Mouse (Mus musculus): ENCODE measurements around the gene Rhbdl1. TPM values are rescaled to one million over a fixed set of nuclear protein-coding genes. Genes with fewer than 3 reads are reported as not detected.

Gene Rhbdl1
- total RNA-seq, 2 experiments from 2014 or later, result 58.5 to 61.5 TPM

GRCm38 (mm10) chr17:25796951-25797369 is 40.1 kb downstream of the Rhbdl1 start, which contains the start of gene Metrn:
Gene Metrn, minus strand, starts transcription at chr17:25797136.
- peak; percentile 91 for DNase-seq
- intact Hi-C loops (cut with DNase I), result loop anchor here (5.0 kb wide), 1 partner anchor 320 kb away; no protein-coding TSS in a partner anchor

- DNase-seq, result peak; percentile 41
- intact Hi-C loops (cut with DNase I), result loop anchor here (5.0 kb wide), 1 partner anchor 319 kb away; no protein-coding TSS in a partner anchor
These were observed 40.8 kb downstream of the Rhbdl1 start for GRCm38 (mm10) chr17:25796211-25796771.

GRCm38 (mm10) chr17:25795609-25796092 is 41.4 kb downstream of the Rhbdl1 start, which contains the start of gene AC134908.4:
Gene AC134908.4, minus strand, starts transcription at chr17:25795659.
- intact Hi-C loops (cut with DNase I), result loop anchor here (5.0 kb wide), 1 partner anchor 318 kb away; no protein-coding TSS in a partner anchor
- peak; percentile 60 for DNase-seq

DNA sequence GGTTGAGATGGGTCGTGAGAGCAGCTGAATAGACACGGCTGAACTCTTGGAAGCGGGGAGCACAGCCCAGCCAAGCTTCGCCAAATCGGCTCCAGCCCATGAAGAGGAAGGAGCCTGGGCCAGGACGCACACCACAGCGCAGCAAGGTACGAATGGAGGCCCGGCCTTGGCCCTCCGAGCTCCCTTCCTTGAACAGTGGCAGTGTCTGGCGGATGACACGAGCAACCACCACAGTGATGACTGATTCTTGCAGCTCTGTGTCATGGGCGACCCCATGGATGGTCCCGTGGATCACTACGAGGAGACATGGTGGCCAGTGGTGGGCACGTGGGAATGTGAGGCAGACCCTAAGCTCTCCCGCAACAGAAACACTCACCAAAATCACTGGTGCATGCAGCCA is 42.1 kb downstream of the Rhbdl1 start:
- DNase-seq, result no peak

GRCm38 (mm10) chr17:25794197-25794596 is 42.9 kb downstream of the Rhbdl1 start:
- intact Hi-C loops (cut with DNase I), result no loop called here
- DNase-seq, result peak; percentile 44

More for the DNA sequence above, 42.1 kb downstream of the Rhbdl1 start:
- intact Hi-C loops (cut with DNase I), result loop anchor here (5.0 kb wide), 1 partner anchor 318 kb away; no protein-coding TSS in a partner anchor

- intact Hi-C loops (cut with DNase I), result no loop called here
These were observed 44.5 kb downstream of the Rhbdl1 start, which contains the start of gene Fam173a for GRCm38 (mm10) chr17:25792615-25793014. Gene Fam173a, minus strand, starts transcription at chr17:25792901.

DNA sequence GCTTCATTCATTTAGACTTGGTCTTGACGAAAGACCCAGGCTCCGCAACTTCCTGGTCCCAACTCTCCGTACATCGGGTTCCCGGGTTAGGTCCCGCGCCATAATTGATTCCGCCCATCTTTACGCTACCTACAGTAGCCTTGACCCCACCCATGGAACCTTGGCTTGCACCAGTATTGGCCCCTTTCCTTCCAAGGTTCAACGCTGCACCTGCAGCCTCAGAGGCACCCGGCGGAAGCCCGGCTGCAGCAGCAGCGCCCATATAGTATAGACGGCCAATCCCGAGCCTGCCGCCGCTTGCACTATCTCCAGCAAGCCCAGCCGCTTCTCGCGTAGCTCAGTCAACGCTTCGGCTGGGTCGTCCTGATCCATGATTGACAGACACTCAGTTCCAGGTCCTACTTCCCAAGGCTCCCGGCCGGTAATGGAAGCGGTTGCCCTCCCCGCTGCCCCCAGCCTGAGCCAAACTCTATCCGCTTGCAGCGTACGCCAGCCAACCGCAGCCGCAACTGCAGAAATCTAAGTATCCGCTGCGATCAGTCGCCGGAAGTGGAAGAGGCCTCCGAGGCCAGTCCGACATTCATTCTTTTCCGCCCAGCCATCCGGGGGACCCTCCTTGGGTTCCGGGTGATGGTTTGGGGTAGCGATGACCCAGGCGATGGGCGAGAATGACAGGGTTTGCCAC is 45.1 kb downstream of the Rhbdl1 start:
- DNase-seq, result peak; percentile 84
- intact Hi-C loops (cut with DNase I), result no loop called here

More at GRCm38 (mm10) chr17:25792615-25793014, 44.5 kb downstream of the Rhbdl1 start, which contains the start of gene Fam173a:
- peak; percentile 79 for DNase-seq

DNA sequence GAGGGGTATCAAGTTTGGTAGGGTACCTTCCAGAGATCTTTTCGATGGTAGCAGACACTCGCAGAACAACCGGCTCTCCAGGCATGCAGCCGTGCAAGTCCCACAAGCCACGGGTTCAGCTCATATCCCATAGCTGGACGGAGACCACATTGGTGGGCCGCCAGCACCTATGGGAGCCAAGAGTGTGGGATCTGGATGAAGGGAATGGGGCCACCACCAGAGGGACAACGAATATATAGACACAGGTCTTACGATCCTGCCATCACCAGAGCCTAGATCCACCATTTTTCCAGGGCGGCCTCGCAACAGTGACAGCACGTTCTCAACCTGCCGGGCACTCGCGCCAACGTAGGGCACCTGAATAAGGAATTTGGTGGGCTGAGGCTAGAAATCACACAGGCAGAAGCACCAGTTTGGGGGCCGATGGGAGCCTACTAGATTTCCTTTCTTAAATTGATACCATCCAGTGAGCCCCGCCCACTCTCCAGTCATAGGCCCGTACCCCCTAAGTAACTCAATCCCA is 45.7 kb downstream of the Rhbdl1 start:
- DNase-seq, result no peak
- intact Hi-C loops (cut with DNase I), result no loop called here

DNA sequence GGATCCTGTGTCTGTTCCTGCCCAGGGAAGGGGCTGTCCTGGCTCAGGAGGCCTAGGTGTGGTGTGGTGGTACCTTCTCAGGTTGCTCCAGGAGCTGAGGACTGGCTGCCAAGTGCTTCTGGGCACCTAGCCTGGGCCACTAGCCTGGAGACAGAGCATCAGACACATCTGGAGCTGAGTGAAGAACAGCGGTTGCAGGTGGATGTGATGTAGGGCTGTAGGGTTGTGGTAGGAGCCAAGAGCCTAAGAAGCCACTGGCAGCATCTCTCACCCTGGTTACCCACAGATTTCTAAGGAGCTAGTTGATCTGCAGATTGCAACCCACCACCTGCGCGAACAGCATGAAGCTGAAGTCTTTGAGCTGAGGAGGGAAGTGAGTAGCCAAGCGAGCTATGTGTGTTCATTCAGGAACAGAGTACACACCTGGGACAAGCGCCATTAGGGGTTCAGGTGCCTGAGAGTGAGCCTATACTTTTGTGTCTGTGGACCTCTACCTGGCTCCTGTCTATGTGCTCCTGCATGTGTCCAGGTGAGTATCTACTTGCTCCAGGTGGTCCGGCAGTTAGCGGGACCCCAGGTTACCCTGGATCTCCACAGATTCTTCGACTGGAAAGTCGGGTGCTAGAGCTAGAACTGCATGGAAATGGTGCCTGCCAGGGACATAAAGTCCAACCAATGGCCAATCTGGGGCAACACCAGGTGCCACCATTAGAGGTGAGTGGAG is 50.2 kb downstream of the Rhbdl1 start:
- no peak for DNase-seq
- intact Hi-C loops (cut with DNase I), result no loop called here

DNA sequence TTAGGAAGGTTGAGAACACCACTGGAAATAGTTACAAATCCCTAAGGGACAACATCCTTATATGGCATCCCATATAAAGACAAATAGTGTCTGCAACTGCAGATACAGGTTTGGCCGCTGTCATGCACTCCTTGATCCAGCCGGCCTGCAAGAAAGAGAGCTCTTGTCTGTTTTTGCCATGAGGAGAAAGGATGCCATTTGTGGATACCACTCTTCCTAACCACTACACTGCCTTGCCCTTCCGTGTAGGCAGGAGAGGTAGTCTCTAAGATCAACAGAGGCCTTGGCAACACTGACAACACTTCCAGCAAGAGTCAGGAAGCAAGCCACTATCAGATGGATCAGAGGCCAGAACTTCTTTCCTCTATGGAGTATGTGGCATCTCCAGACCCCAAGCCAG is 50.8 kb downstream of the Rhbdl1 start, which contains the start of gene Ccdc78:
Gene Ccdc78 (plus strand): TSS at position 301 of the 400 bp plus-strand sequence.
- no peak for DNase-seq
- intact Hi-C loops (cut with DNase I), result no loop called here

DNA sequence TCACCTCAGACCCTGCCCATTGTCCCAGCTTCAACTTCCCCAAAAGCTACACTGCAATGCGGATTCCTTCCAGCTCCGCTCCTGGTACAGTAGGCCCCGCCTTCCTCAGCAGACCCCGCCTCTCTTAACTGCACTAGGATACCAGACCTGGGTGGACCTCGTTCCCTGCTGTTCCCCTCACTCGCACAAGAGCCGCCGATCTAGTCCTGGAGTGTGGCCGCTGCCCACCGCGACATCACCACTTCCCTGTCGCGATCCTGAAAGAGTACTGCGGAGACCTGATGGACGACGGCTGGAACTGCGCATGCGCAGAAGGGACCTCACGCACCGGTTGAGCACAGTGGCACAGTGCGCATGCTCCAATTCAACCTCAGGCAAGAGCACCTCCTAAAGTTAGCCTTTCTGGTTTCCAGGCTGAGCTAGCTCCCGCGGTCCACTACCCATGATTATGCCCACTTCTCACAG is 51.8 kb downstream of the Rhbdl1 start, which contains the start of gene Haghl:
Gene Haghl (minus strand): TSS at position 393 of the 465 bp plus-strand sequence.
- intact Hi-C loops (cut with DNase I), result no loop called here
- DNase-seq, result peak; percentile 98

Small RNA genes within 50 kb of the gene (microRNA-seq; reads per million reads assigned to microRNA genes)
- 2.1 reads per million for gene Mir3082

Other genes starting within 250 kb of the Rhbdl1 start
- gene Gng13, start 120.1 kb downstream of the Rhbdl1 start, total RNA-seq (2021), result 10 to 100 TPM in 1 of 2 experiments, 1 to 10 TPM in 1; 9.9 to 16.3 TPM
- gene Chtf18, start 109.9 kb downstream of the Rhbdl1 start, total RNA-seq (2021), result 1 to 10 TPM; 4.3 to 5.8 TPM
- 10 to 100 TPM; 21.1 to 25.4 TPM for gene Rpusd1, start 109.6 kb downstream of the Rhbdl1 start, total RNA-seq (2021)
- gene Mslnl, start 101.3 kb downstream of the Rhbdl1 start, total RNA-seq (2021), result not detected
- 1 to 10 TPM; 3.0 to 3.9 TPM for gene Msln, start 82.9 kb downstream of the Rhbdl1 start, total RNA-seq (2021)
- 10 to 100 TPM; 24.1 to 25.1 TPM for gene Narfl, start 63.5 kb downstream of the Rhbdl1 start, total RNA-seq (2021)
- 10 to 100 TPM; 82.0 to 98.4 TPM for gene Haghl, start 51.6 kb downstream of the Rhbdl1 start, total RNA-seq (2021)
- gene Ccdc78, start 50.7 kb downstream of the Rhbdl1 start, total RNA-seq (2021), result not detected
- gene Fam173a, start 44.4 kb downstream of the Rhbdl1 start, total RNA-seq (2021), result 10 to 100 TPM; 50.6 to 61.1 TPM
- not detected for gene AC134908.4, start 41.6 kb downstream of the Rhbdl1 start, total RNA-seq (2021)
- 10 to 100 TPM; 45.8 to 56.7 TPM for gene Metrn, start 40.2 kb downstream of the Rhbdl1 start, total RNA-seq (2021)
- gene Fbxl16, start 28.2 kb downstream of the Rhbdl1 start, total RNA-seq (2021), result 100 to 1,000 TPM; 130 to 132 TPM
- 10 to 100 TPM; 25.2 to 26.5 TPM for gene Wdr24, start 13.7 kb downstream of the Rhbdl1 start, total RNA-seq (2021)
- gene Jmjd8, start 8.4 kb downstream of the Rhbdl1 start, total RNA-seq (2021), result 10 to 100 TPM; 54.8 to 55.1 TPM
- gene Stub1, start 3.9 kb downstream of the Rhbdl1 start, total RNA-seq (2021), result 100 to 1,000 TPM; 162 to 171 TPM
- gene Gm20683, start 4.5 kb upstream of the Rhbdl1 start, total RNA-seq (2021), result 10 to 100 TPM; 22.7 to 26.6 TPM
- 10 to 100 TPM; 58.5 to 65.2 TPM for gene Rhot2, start 7.6 kb upstream of the Rhbdl1 start, total RNA-seq (2021)
- gene Wdr90, start 24.2 kb upstream of the Rhbdl1 start, total RNA-seq (2021), result 10 to 100 TPM; 37.4 to 39.4 TPM
- 10 to 100 TPM; 16.7 to 18.3 TPM for gene Mcrip2, start 31.5 kb upstream of the Rhbdl1 start, total RNA-seq (2021)
- gene Mettl26, start 37.8 kb upstream of the Rhbdl1 start, total RNA-seq (2021), result 10 to 100 TPM; 24.1 to 25.8 TPM
- gene Wfikkn1, start 43.6 kb upstream of the Rhbdl1 start, total RNA-seq (2021), result 1 to 10 TPM; 1.3 to 2.2 TPM
- 10 to 100 TPM; 47.0 to 47.2 TPM for gene Rab40c, start 82.4 kb upstream of the Rhbdl1 start, total RNA-seq (2021)
- 100 to 1,000 TPM in 1 of 2 experiments, 10 to 100 TPM in 1; 87.1 to 104 TPM for gene Pigq, start 107.6 kb upstream of the Rhbdl1 start, total RNA-seq (2021)
- gene Nhlrc4, start 107.7 kb upstream of the Rhbdl1 start, total RNA-seq (2021), result not detected
- gene A930017K11Rik, start 115.3 kb upstream of the Rhbdl1 start, total RNA-seq (2021), result not detected
- gene Capn15, start 148.5 kb upstream of the Rhbdl1 start, total RNA-seq (2021), result 10 to 100 TPM; 42.2 to 45.9 TPM
- 10 to 100 TPM; 79.6 to 82.5 TPM for gene Rab11fip3, start 232.3 kb upstream of the Rhbdl1 start, total RNA-seq (2021)

All from left cerebral cortex, postnatal 4 days (tissue).